In genomic region chr6:65137802-65138201, GRCm38 (mm10) we compare ENCODE assay signal across 19 mouse cellular contexts. TPM values are rescaled to one million over a fixed set of nuclear protein-coding genes. Genes with fewer than 3 reads are reported as not detected.
A peak's percentile ranks its signal among the peaks of the same experiment; 100 is the strongest.
DNase-seq lines count a peak whose midpoint lies in the region; ATAC-seq and TF ChIP-seq lines count a peak whose summit lies in the region.
"Had no signal": no experiment of that assay in that cellular context is flagged by ENCODE, and none has a peak within 500 bp of the region (broad histone marks: within the 10 kb centered on the region; RNA-seq: fewer than 3 reads in every experiment).

No protein-coding gene starts in this region.

- 59% methylated on average over 2 of the region's 2 CpGs for WGBS in liver, adult 2 months
- WGBS in liver, postnatal 0 days (ENCODE audit: insufficient replicate concordance) = 51% methylated on average over 2 of the region's 2 CpGs
- 29% methylated on average over 2 of the region's 2 CpGs for WGBS in forebrain, embryonic 13.5 days
- WGBS in macrophage (ENCODE audit: missing documents) = 74% methylated on average over 2 of the region's 2 CpGs

- H3K79me2 ChIP-seq in liver, adult 2 months (ENCODE audit: control insufficient read depth, insufficient read depth, low read length) = no peaks in the 10 kb centered on the region
- peaks cover 100% of the 10 kb centered on the region for H3K79me2 ChIP-seq in macrophage (ENCODE audit: inconsistent target)

- no peak overlapping the region for H3K4me3 ChIP-seq in liver, adult 2 months (ENCODE audit: insufficient read depth, low read depth, low read length)
- H3K4me3 ChIP-seq in liver, postnatal 0 days (ENCODE audit: low read depth, low read length) = no peak overlapping the region
- no peak overlapping the region for H3K4me3 ChIP-seq in forebrain, embryonic 13.5 days
- H3K4me3 ChIP-seq in macrophage (ENCODE audit: inconsistent target) = no peak overlapping the region
- H3K4me3 ChIP-seq: embryonic facial prominence, embryonic 12.5 days; left cerebral cortex, adult 2 months had no signal

- H3K27me3 ChIP-seq in liver, adult 2 months (ENCODE audit: control insufficient read depth, insufficient read depth, low read length) = no peaks in the 10 kb centered on the region
- no peaks in the 10 kb centered on the region for H3K27me3 ChIP-seq in liver, postnatal 0 days (ENCODE audit: insufficient read depth, low read length)
- H3K27me3 ChIP-seq in forebrain, embryonic 13.5 days = no peaks in the 10 kb centered on the region
- H3K27me3 ChIP-seq: embryonic facial prominence, embryonic 12.5 days had no signal

- no peak overlapping the region for H3K9ac ChIP-seq in liver, adult 2 months (ENCODE audit: low read depth, low read length)
- no peak overlapping the region for H3K9ac ChIP-seq in liver, postnatal 0 days (replicated peaks)
- no peak overlapping the region for H3K9ac ChIP-seq in forebrain, embryonic 13.5 days
- H3K9ac ChIP-seq: embryonic facial prominence, embryonic 12.5 days had no signal

- TF ChIP-seq CTCF in liver, adult 2 months (IDR thresholded peaks at IDR 0.05; ENCODE audit: low read depth, low read length) = no peak
- no peak for TF ChIP-seq CTCF in liver, postnatal 0 days (IDR thresholded peaks at IDR 0.05; ENCODE audit: low read depth)

- no peaks in the 10 kb centered on the region for H3K36me3 ChIP-seq in liver, adult 2 months (ENCODE audit: control insufficient read depth, insufficient read depth, low read length)
- H3K36me3 ChIP-seq in liver, postnatal 0 days (replicated peaks; ENCODE audit: insufficient read depth, low read length) = no peaks in the 10 kb centered on the region
- no peaks in the 10 kb centered on the region for H3K36me3 ChIP-seq in forebrain, embryonic 13.5 days (ENCODE audit: poor library complexity, severe bottlenecking)
- H3K36me3 ChIP-seq in macrophage (ENCODE audit: inconsistent target) = peaks cover 38% of the 10 kb centered on the region
- H3K36me3 ChIP-seq: embryonic facial prominence, embryonic 12.5 days; G1E had no signal

- no peak for ATAC-seq in liver, postnatal 0 days
- peak; percentile 67 for ATAC-seq in forebrain, embryonic 13.5 days
- ATAC-seq in monocyte, adult 5-6 weeks (replicated peaks; ENCODE audit: insufficient number of reproducible peaks, low FRiP score, low TSS enrichment, poor library complexity, severe bottlenecking) = 0 out of 2 replicates have a peak, but pooled peaks have one; percentile 49
- ATAC-seq: intestine, embryonic 16.5 days had no signal

- H3K27ac ChIP-seq in liver, adult 2 months (replicated peaks; ENCODE audit: insufficient read depth, low read depth, low read length) = no peak overlapping the region
- H3K27ac ChIP-seq in liver, postnatal 0 days (ENCODE audit: low read depth) = no peak overlapping the region
- H3K27ac ChIP-seq in forebrain, embryonic 13.5 days = peak overlapping the region; percentile 1; the same call in 1 of the 2 replicates
- H3K27ac ChIP-seq in macrophage = peak overlapping the region; percentile 14; the same call in 1 of the 2 replicates
- H3K27ac ChIP-seq: embryonic facial prominence, embryonic 12.5 days; left cerebral cortex, adult 2 months had no signal

- peak; percentile 19 for DNase-seq in liver, adult 2 months (ENCODE audit: extremely low read depth, low read depth, low spot score)
- DNase-seq in liver, postnatal 0 days = no peak
- DNase-seq in embryo, embryonic 10 days (ENCODE audit: low spot score) = no peak
- DNase-seq in urinary bladder, adult 2 months (ENCODE audit: low spot score) = no peak
- no peak for DNase-seq in embryo, embryonic 9.5 days (ENCODE audit: extremely low spot score)
- DNase-seq: B cell, adult 2 months; cerebellum, adult 8-10 months; kidney, postnatal 36 days; retina, postnatal 1 day; thymus, adult 18-20 months had no signal

- H3K9me3 ChIP-seq in liver, postnatal 0 days (ENCODE audit: low read length) = no peaks in the 10 kb centered on the region
- H3K9me3 ChIP-seq in forebrain, embryonic 13.5 days (replicated peaks) = no peaks in the 10 kb centered on the region
- H3K9me3 ChIP-seq: embryonic facial prominence, embryonic 12.5 days; G1E had no signal

- no peaks in the 10 kb centered on the region for H3K4me1 ChIP-seq in liver, adult 2 months (ENCODE audit: control insufficient read depth, insufficient read depth, low read length)
- no peaks in the 10 kb centered on the region for H3K4me1 ChIP-seq in liver, postnatal 0 days (ENCODE audit: insufficient read depth)
- peaks cover 21% of the 10 kb centered on the region for H3K4me1 ChIP-seq in forebrain, embryonic 13.5 days

- H3K4me2 ChIP-seq in liver, postnatal 0 days (ENCODE audit: low read depth, low read length) = no peak overlapping the region
- H3K4me2 ChIP-seq in forebrain, embryonic 13.5 days = no peak overlapping the region
- H3K4me2 ChIP-seq: embryonic facial prominence, embryonic 12.5 days; liver, embryonic 11.5 days had no signal

- no peak for TF ChIP-seq POLR2A in liver, adult 2 months (IDR thresholded peaks at IDR 0.05; ENCODE audit: extremely low read depth, insufficient read depth, low read length)

- TF ChIP-seq EP300 in liver, postnatal 0 days (IDR thresholded peaks at IDR 0.05; ENCODE audit: low read depth) = no peak

RNA-seq across cellular contexts. Expression of gene Hpgds, which starts 6.9 kb away (rescaled TPM):
- 1.8 and 2.4 TPM in 2 replicates for total RNA-seq in liver, adult 2 months (2014; rRNA removed)
- polyA plus RNA-seq in liver, adult 2 months (2012; rRNA removed) = 0.09 TPM in 2 replicates
- 3.6 and 3.7 TPM in 2 replicates for polyA plus RNA-seq in liver, postnatal 0 days (2015; fragmentation: Nextera tagmentation; extraction: Ambion mirVana)
- polyA plus RNA-seq in forebrain, embryonic 13.5 days (2015; fragmentation: Nextera tagmentation; extraction: Ambion mirVana) = 4.4 and 4.9 TPM in 2 replicates
- 1,000 to 10,000 TPM in 3 of 26 experiments, 100 to 1,000 TPM in 23; 104 to 1,343 (median 734) TPM for total RNA-seq in macrophage (2018; cell fraction: chromatin; rRNA removed)
- 100 to 1,000 TPM; 121 to 274 (median 204) TPM for total RNA-seq in macrophage (2018; cell fraction: cytosol; rRNA removed)
- total RNA-seq in macrophage (2018; cell fraction: nucleus; rRNA removed) = 1,000 to 10,000 TPM in 1 of 26 experiments, 100 to 1,000 TPM in 25; 198 to 1,087 (median 535) TPM
- polyA plus RNA-seq in macrophage (2018) = 160 to 320 TPM (median 215 TPM) in 3 replicates
- 0.67 to 2.3 TPM (median 1.5 TPM) in 3 replicates for total RNA-seq in monocyte, adult 5-6 weeks (2017)
- 4.4 and 4.5 TPM in 2 replicates for polyA plus RNA-seq in urinary bladder, adult 2 months (2012; rRNA removed)
- total RNA-seq: granulocyte monocyte progenitor cell, adult 5-6 weeks had no signal
- polyA plus RNA-seq: G1E had no signal

Comparison
In these comparisons a context has a peak if more than half of its experiments do, and no peak if none do; other contexts are left out.
1. H3K27ac ChIP-seq: peak in forebrain, embryonic 13.5 days (single experiment) and macrophage (single experiment); none in liver, adult 2 months (single experiment) and liver, postnatal 0 days (single experiment).
2. RNA of gene Hpgds, which starts 6.9 kb away (polyA plus RNA-seq): 160 to 320 TPM in macrophage; 4.4 to 4.5 TPM in urinary bladder, adult 2 months, 4.4 to 4.9 TPM in forebrain, embryonic 13.5 days, 3.6 to 3.7 TPM in liver, postnatal 0 days and 0.09 TPM in liver, adult 2 months; every median in the first group is over 10 times any median in the second.